ENCODE assay signal across 8 mouse cellular contexts in the genomic region with DNA sequence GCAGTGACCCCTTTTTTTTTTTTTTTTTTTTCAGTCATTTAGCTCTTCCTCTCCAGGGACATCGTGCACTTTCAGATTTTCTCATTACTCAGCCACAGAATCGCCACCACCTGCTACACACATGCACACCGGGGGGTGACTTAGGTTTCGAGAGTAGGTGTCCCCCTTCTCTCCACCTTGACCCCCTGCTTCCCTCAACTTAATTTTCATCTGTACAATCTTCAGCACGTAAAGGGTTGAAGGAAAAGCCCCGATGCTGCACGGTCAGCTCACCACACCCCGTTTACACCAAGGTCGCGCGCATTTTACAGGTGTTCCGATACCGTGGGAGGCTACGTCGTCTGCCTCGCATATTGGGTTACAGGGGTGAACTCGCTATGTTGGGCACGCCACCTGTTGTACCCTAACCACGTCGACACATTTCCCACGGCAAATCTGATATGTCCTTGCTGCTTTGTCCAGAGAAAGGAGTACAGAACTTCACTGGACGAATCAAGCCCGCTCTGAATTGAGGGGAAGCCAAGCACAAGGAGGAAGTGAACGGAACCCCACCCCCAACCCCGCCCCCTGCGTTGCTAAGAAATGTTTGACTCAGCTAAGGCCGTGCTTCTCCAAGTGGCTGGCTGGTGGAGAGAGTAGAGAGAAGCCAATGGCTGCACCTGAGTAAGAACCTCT.
DNase-seq lines count a peak whose midpoint lies in the region; ATAC-seq and TF ChIP-seq lines count a peak whose summit lies in the region.

No protein-coding gene starts in this region.

- WGBS in forebrain, embryonic 11.5 days, result 5% methylated on average over 27 of the region's 27 CpGs
- WGBS in hindbrain, embryonic 14.5 days, result 4% methylated on average over 27 of the region's 27 CpGs
- WGBS in liver, adult 2 months, result 26% methylated on average over 27 of the region's 27 CpGs
- WGBS in midbrain, embryonic 16.5 days, result 7% methylated on average over 27 of the region's 27 CpGs

- ATAC-seq in forebrain, embryonic 11.5 days (replicated peaks; ENCODE audit: low FRiP score), result peak; percentile 51; the same call in 1 of the 2 replicates
- ATAC-seq in hindbrain, embryonic 14.5 days (ENCODE audit: low FRiP score), result peak; percentile 57; the same call in 1 of the 2 replicates
- peak; percentile 64; the same call in 1 of the 2 replicates for ATAC-seq in midbrain, embryonic 16.5 days

- TF ChIP-seq CTCF in liver, adult 2 months (IDR thresholded peaks at IDR 0.05; ENCODE audit: low read depth, low read length), result no peak

- H3K27ac ChIP-seq in forebrain, embryonic 11.5 days (ENCODE audit: low read depth, low read length), result no peak overlapping the region
- H3K27ac ChIP-seq in hindbrain, embryonic 14.5 days, result no peak overlapping the region
- 0 out of 2 replicates have a peak overlapping the region, but pooled peaks have one; percentile 25 for H3K27ac ChIP-seq in liver, adult 2 months (replicated peaks; ENCODE audit: insufficient read depth, low read depth, low read length)
- no peak overlapping the region for H3K27ac ChIP-seq in midbrain, embryonic 16.5 days (ENCODE audit: low read length)

- DNase-seq in B cell, adult 2 months, result peak; percentile 76 to 78
- peak; percentile 90 for DNase-seq in R1 (ENCODE audit: low read depth, low spot score)
- DNase-seq in forebrain, embryonic 11.5 days (ENCODE audit: low spot score), result peak; percentile 66
- DNase-seq in hindbrain, embryonic 14.5 days (ENCODE audit: low spot score), result peak; percentile 47
- no peak for DNase-seq in liver, adult 2 months (ENCODE audit: extremely low read depth, low read depth, low spot score)
- peak; percentile 53 for DNase-seq in testis, postnatal 10 days (ENCODE audit: low spot score)
- DNase-seq in left cerebral cortex, adult 8-10 months (ENCODE audit: low spot score in 2 of 2), result no peak

- no peak for TF ChIP-seq POLR2A in liver, adult 2 months (IDR thresholded peaks at IDR 0.05; ENCODE audit: extremely low read depth, insufficient read depth, low read length)

- H3K4me2 ChIP-seq in forebrain, embryonic 11.5 days (ENCODE audit: low read depth, low read length, severe bottlenecking), result peak overlapping the region; percentile 66
- peak overlapping the region; percentile 59 for H3K4me2 ChIP-seq in hindbrain, embryonic 14.5 days (replicated peaks)
- H3K4me2 ChIP-seq in midbrain, embryonic 16.5 days (ENCODE audit: low read length), result peak overlapping the region; percentile 71

- peak overlapping the region; percentile 39; the same call in 1 of the 2 replicates for H3K9ac ChIP-seq in forebrain, embryonic 11.5 days (ENCODE audit: low read length)
- H3K9ac ChIP-seq in hindbrain, embryonic 14.5 days, result 0 out of 2 replicates have a peak overlapping the region, but pooled peaks have one; percentile 26
- H3K9ac ChIP-seq in liver, adult 2 months (ENCODE audit: low read depth, low read length), result peak overlapping the region; percentile 60
- H3K9ac ChIP-seq in midbrain, embryonic 16.5 days (ENCODE audit: low read depth, low read length), result peak overlapping the region; percentile 18; the same call in 1 of the 2 replicates

- H3K4me1 ChIP-seq in forebrain, embryonic 11.5 days (replicated peaks; ENCODE audit: control insufficient read depth, insufficient read depth, low read length), result 0 out of 2 replicates have a peak, but pooled peaks cover 6% of the 10 kb centered on the region
- peaks cover 6% of the 10 kb centered on the region; the same call in 1 of the 2 replicates for H3K4me1 ChIP-seq in hindbrain, embryonic 14.5 days (replicated peaks; ENCODE audit: control insufficient read depth, insufficient read depth, low read length)
- H3K4me1 ChIP-seq in liver, adult 2 months (ENCODE audit: control insufficient read depth, insufficient read depth, low read length), result peaks cover 44% of the 10 kb centered on the region
- no peaks in the 10 kb centered on the region; the same call in 1 of the 2 replicates for H3K4me1 ChIP-seq in midbrain, embryonic 16.5 days (ENCODE audit: control insufficient read depth, insufficient read depth, low read length)

- H3K9me3 ChIP-seq in forebrain, embryonic 11.5 days (ENCODE audit: control insufficient read depth, low read length), result no peaks in the 10 kb centered on the region
- H3K9me3 ChIP-seq in hindbrain, embryonic 14.5 days (ENCODE audit: control insufficient read depth, low read length), result no peaks in the 10 kb centered on the region
- no peaks in the 10 kb centered on the region for H3K9me3 ChIP-seq in midbrain, embryonic 16.5 days (replicated peaks; ENCODE audit: control insufficient read depth, low read length, poor library complexity, severe bottlenecking)

- peak overlapping the region; percentile 27 for H3K4me3 ChIP-seq in forebrain, embryonic 11.5 days (ENCODE audit: low read depth, low read length)
- peak overlapping the region; percentile 26 for H3K4me3 ChIP-seq in hindbrain, embryonic 14.5 days (replicated peaks; ENCODE audit: low read length)
- peak overlapping the region; percentile 35 for H3K4me3 ChIP-seq in liver, adult 2 months (ENCODE audit: insufficient read depth, low read depth, low read length)
- H3K4me3 ChIP-seq in midbrain, embryonic 16.5 days (ENCODE audit: low read depth, low read length), result peak overlapping the region; percentile 34

- peaks cover 37% of the 10 kb centered on the region for H3K79me2 ChIP-seq in liver, adult 2 months (ENCODE audit: control insufficient read depth, insufficient read depth, low read length)

- H3K36me3 ChIP-seq in forebrain, embryonic 11.5 days (ENCODE audit: control insufficient read depth, insufficient read depth, low read length), result no peaks in the 10 kb centered on the region
- H3K36me3 ChIP-seq in hindbrain, embryonic 14.5 days (replicated peaks; ENCODE audit: control insufficient read depth, insufficient read depth), result no peaks in the 10 kb centered on the region
- H3K36me3 ChIP-seq in liver, adult 2 months (ENCODE audit: control insufficient read depth, insufficient read depth, low read length), result peaks cover 12% of the 10 kb centered on the region
- no peaks in the 10 kb centered on the region for H3K36me3 ChIP-seq in midbrain, embryonic 16.5 days (ENCODE audit: control insufficient read depth, insufficient read depth, low read length)

- H3K27me3 ChIP-seq in forebrain, embryonic 11.5 days (ENCODE audit: control insufficient read depth, insufficient read depth, low read length), result no peaks in the 10 kb centered on the region
- no peaks in the 10 kb centered on the region for H3K27me3 ChIP-seq in hindbrain, embryonic 14.5 days (ENCODE audit: control insufficient read depth, insufficient read depth, low read length)
- no peaks in the 10 kb centered on the region for H3K27me3 ChIP-seq in liver, adult 2 months (ENCODE audit: control insufficient read depth, insufficient read depth, low read length)
- no peaks in the 10 kb centered on the region for H3K27me3 ChIP-seq in midbrain, embryonic 16.5 days (ENCODE audit: control insufficient read depth, insufficient read depth, low read depth, low read length)

Comparison
In these comparisons a context has a peak if more than half of its experiments do, and no peak if none do; other contexts are left out.
1. DNase-seq: peak in B cell, adult 2 months (2 of 2), R1 (single experiment), forebrain, embryonic 11.5 days (single experiment), hindbrain, embryonic 14.5 days (single experiment) and testis, postnatal 10 days (single experiment); none in liver, adult 2 months (single experiment) and left cerebral cortex, adult 8-10 months (0 of 2).
2. Peak in every context shown above with its lines, with median percentiles within 50 percentile points of each other: ATAC-seq, H3K4me2 ChIP-seq, H3K4me3 ChIP-seq and H3K9ac ChIP-seq.